Mouse (Mus musculus) left cerebral cortex, adult 18-20 months (tissue): Measurements from ENCODE around the gene Fgd2. TPM values are rescaled to one million over a fixed set of nuclear protein-coding genes. Genes with fewer than 3 reads are reported as not detected.

Experiments used
- DNase-seq, 2 experiments: peaks; one replicate each; pipeline ENCODE4 v3.0.0; 2021 to 2022; ENCODE audit warnings: low spot score in 2 of 2, mixed read lengths in 1 of 2
- total RNA-seq, 2 experiments: library from RNA; stranded (reverse); gene quantifications; 2 replicates each; pipeline ENCODE4 v1.2.3; 2021

Fgd2 gene
- total RNA-seq, 2 experiments from 2014 or later, result 5.0 to 6.0 TPM

GRCm38 (mm10) chr17:29422337-29422736 is 61.6 kb downstream of the Fgd2 start:
- no peak for DNase-seq

- no peak for DNase-seq
These were observed 62.3 kb downstream of the Fgd2 start for GRCm38 (mm10) chr17:29422912-29423504.

- DNase-seq, result no peak
These were observed 63.3 kb downstream of the Fgd2 start for GRCm38 (mm10) chr17:29423991-29424390.

GRCm38 (mm10) chr17:29425345-29425744 is 64.6 kb downstream of the Fgd2 start:
- DNase-seq, result no peak

GRCm38 (mm10) chr17:29428213-29428612 is 67.5 kb downstream of the Fgd2 start:
- no peak for DNase-seq

- DNase-seq, result no peak
These were observed 68.1 kb downstream of the Fgd2 start for GRCm38 (mm10) chr17:29428826-29429225.

Other genes with a start within 250 kb of the Fgd2 start
- gene Rab44, start 246.8 kb upstream of the Fgd2 start, total RNA-seq, result not detected
- gene Cpne5, start 122.7 kb upstream of the Fgd2 start, total RNA-seq, result 100 to 1,000 TPM; 161 to 173 TPM
- 10 to 100 TPM; 17.9 to 19.3 TPM for gene Ppil1, start 96.7 kb upstream of the Fgd2 start, total RNA-seq
- 100 to 1,000 TPM in 1 of 2 experiments, 10 to 100 TPM in 1; 95.0 to 100 TPM for gene BC004004, start 92.1 kb upstream of the Fgd2 start, total RNA-seq
- gene Pi16, start 43.2 kb upstream of the Fgd2 start, total RNA-seq, result 1 to 10 TPM; 1.4 to 2.0 TPM
- gene Mtch1, start 13.0 kb upstream of the Fgd2 start, total RNA-seq, result 100 to 1,000 TPM; 592 to 615 TPM
- 10 to 100 TPM in 1 of 2 experiments, 1 to 10 TPM in 1; 6.9 to 16.9 TPM for gene Pim1, start 129.8 kb downstream of the Fgd2 start, total RNA-seq
- not detected for gene Gm17657, start 188.7 kb downstream of the Fgd2 start, total RNA-seq
- 10 to 100 TPM; 36.4 to 38.5 TPM for gene Tbc1d22b, start 188.9 kb downstream of the Fgd2 start, total RNA-seq
- not detected for gene Tmem217, start 191.5 kb downstream of the Fgd2 start, total RNA-seq